ENCODE assay signal across 8 mouse cellular contexts in the genomic region with DNA sequence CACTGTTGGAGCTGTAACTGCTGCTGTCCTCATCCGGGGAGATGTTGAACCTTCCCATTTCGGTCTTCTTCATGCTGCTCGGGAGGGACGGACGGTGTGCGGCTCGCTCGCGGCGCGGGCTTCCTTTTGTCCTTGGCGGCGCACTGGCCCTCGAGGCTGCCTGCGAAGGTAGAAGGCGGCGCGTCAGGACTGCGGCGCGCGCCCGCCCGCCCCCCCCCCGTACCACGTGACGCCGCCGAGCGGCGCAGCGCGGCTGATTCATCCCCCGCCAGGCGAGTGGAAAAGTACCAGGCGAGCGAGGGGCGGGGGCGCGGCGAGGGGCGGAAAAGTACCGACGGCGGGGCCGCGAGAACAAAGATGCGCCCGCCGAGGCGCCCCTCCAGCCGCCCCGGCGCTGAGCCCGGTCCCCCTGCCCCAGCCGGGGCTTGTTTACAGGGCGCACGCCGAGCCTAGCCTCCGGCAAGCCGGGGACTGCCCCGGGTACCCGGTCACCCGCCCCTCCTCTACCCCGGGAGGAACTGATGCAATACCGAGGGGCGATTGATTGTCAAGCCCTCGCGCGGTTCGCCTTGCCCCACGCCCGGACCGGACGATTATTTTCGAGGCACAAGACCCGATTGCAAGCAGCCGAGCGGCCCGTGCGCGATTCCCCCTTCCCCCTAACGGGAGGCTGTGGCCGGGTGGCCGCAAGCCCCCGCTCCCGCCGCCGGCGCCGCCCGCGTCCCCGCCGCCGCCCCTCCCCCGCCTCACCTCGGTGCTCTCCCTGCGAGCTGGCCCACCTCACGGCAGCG. TPM values are rescaled to one million over a fixed set of nuclear protein-coding genes. Genes with fewer than 3 reads are reported as not detected.
DNase-seq lines count a peak whose midpoint lies in the region; ATAC-seq and TF ChIP-seq lines count a peak whose summit lies in the region.

No protein-coding gene starts in this region.

- peaks cover 41% of the 10 kb centered on the region for H3K79me2 ChIP-seq in CH12.LX (replicated peaks; ENCODE audit: control insufficient read depth, extremely low read depth, insufficient read depth, poor library complexity, severe bottlenecking)

- peak; percentile 31; the same call in 1 of the 2 replicates for TF ChIP-seq EP300 in CH12.LX (IDR thresholded peaks at IDR 0.05; ENCODE audit: low read length)
- no peak for TF ChIP-seq EP300 in liver, embryonic 14.5 days (IDR thresholded peaks at IDR 0.05; ENCODE audit: low read depth)

- peak; percentile 76 for DNase-seq in CH12.LX (ENCODE audit: extremely low read depth)
- DNase-seq in c-Kit-positive CD71-positive TER-119-negative erythroid progenitor cells, embryonic 14.5 days (ENCODE audit: low read depth) = peak; percentile 53
- peak; percentile 95 for DNase-seq in forebrain, embryonic 11.5 days (ENCODE audit: low spot score)
- peak; percentile 91 for DNase-seq in kidney, postnatal 14 days
- DNase-seq in liver, embryonic 14.5 days (ENCODE audit: low read depth in 3 of 3, low spot score in 3 of 3) = peak; percentile 62 to 67 (median 66)
- DNase-seq in neural tube, embryonic 10.5 days (ENCODE audit: extremely low spot score, low spot score) = peak; percentile 93

- peaks cover 2 to 33% of the 10 kb centered on the region in 2 experiments; a peak in 3 of 4 replicates for H3K4me1 ChIP-seq in CH12.LX (ENCODE audit: control insufficient read depth in 1 of 2, insufficient read depth in 2 of 2)
- peaks cover 8% of the 10 kb centered on the region; the same call in 1 of the 2 replicates for H3K4me1 ChIP-seq in forebrain, embryonic 11.5 days (replicated peaks; ENCODE audit: control insufficient read depth, insufficient read depth, low read length)
- H3K4me1 ChIP-seq in heart, embryonic 15.5 days (replicated peaks) = peaks cover 38% of the 10 kb centered on the region
- H3K4me1 ChIP-seq in liver, embryonic 14.5 days (replicated peaks; ENCODE audit: control insufficient read depth in 2 of 2, insufficient read depth in 2 of 2, low read length in 1 of 2) = peaks cover 10 to 19% of the 10 kb centered on the region in 2 experiments
- H3K4me1 ChIP-seq in stomach, embryonic 14.5 days (ENCODE audit: control insufficient read depth, insufficient read depth, low read length) = peaks cover 26% of the 10 kb centered on the region

- peaks cover 9% of the 10 kb centered on the region for H3K27me3 ChIP-seq in CH12.LX (replicated peaks)
- H3K27me3 ChIP-seq in forebrain, embryonic 11.5 days (ENCODE audit: control insufficient read depth, insufficient read depth, low read length) = no peaks in the 10 kb centered on the region
- no peaks in the 10 kb centered on the region for H3K27me3 ChIP-seq in heart, embryonic 15.5 days
- no peaks in the 10 kb centered on the region; the same call in 1 of the 2 replicates for H3K27me3 ChIP-seq in liver, embryonic 14.5 days (ENCODE audit: control insufficient read depth, insufficient read depth, low read length)
- no peaks in the 10 kb centered on the region for H3K27me3 ChIP-seq in stomach, embryonic 14.5 days (ENCODE audit: control insufficient read depth, insufficient read depth, low read length)

- peak overlapping the region; percentile 82 to 89 (median 87) for H3K4me3 ChIP-seq in CH12.LX (replicated peaks in 1 of 3; ENCODE audit: low read depth in 2 of 3, low read length in 2 of 3, poor library complexity in 1 of 3)
- H3K4me3 ChIP-seq in forebrain, embryonic 11.5 days (ENCODE audit: low read depth, low read length) = peak overlapping the region; percentile 93
- peak overlapping the region; percentile 98 for H3K4me3 ChIP-seq in heart, embryonic 15.5 days
- peak overlapping the region; percentile 80 to 97 for H3K4me3 ChIP-seq in liver, embryonic 14.5 days (ENCODE audit: insufficient read depth in 1 of 2, low read depth in 2 of 2, low read length in 2 of 2)
- peak overlapping the region; percentile 76 for H3K4me3 ChIP-seq in stomach, embryonic 14.5 days (ENCODE audit: low read depth, low read length)

- under 1% methylated on average over 82 of the region's 101 CpGs for WGBS in forebrain, embryonic 11.5 days
- WGBS in heart, embryonic 15.5 days = under 1% methylated on average over 91 of the region's 101 CpGs
- WGBS in liver, embryonic 14.5 days (ENCODE audit: insufficient replicate concordance) = under 1% methylated on average over 92 of the region's 101 CpGs
- WGBS in stomach, embryonic 14.5 days = under 1% methylated on average over 79 of the region's 101 CpGs

- peak overlapping the region; percentile 100 for H3K9ac ChIP-seq in CH12.LX (ENCODE audit: insufficient read depth, low read depth)
- H3K9ac ChIP-seq in forebrain, embryonic 11.5 days (ENCODE audit: low read length) = peak overlapping the region; percentile 100
- peak overlapping the region; percentile 100 for H3K9ac ChIP-seq in heart, embryonic 15.5 days
- peak overlapping the region; percentile 99 for H3K9ac ChIP-seq in liver, embryonic 14.5 days (replicated peaks)
- H3K9ac ChIP-seq in stomach, embryonic 14.5 days (replicated peaks; ENCODE audit: low read depth, low read length) = peak overlapping the region; percentile 97

- dilution Hi-C loops in CH12.LX (cut with MboI; ENCODE audit: extremely low pct_ligation_motif_present, extremely low pct_unique_long_range_greater_than_20kb, low sequenced_read_pairs) = no loop called here

- TF ChIP-seq POLR2A in CH12.LX (IDR thresholded peaks at IDR 0.05; ENCODE audit: low read depth, low read length) = peak; percentile 46

- peak overlapping the region; percentile 77 for H3K27ac ChIP-seq in CH12.LX (ENCODE audit: insufficient read depth, low read depth)
- H3K27ac ChIP-seq in forebrain, embryonic 11.5 days (ENCODE audit: low read depth, low read length) = peak overlapping the region; percentile 98
- peak overlapping the region; percentile 100 for H3K27ac ChIP-seq in heart, embryonic 15.5 days
- H3K27ac ChIP-seq in liver, embryonic 14.5 days = peak overlapping the region; percentile 92
- peak overlapping the region; percentile 96 for H3K27ac ChIP-seq in stomach, embryonic 14.5 days (ENCODE audit: low read length)

- H3K36me3 ChIP-seq in CH12.LX (replicated peaks in 1 of 2; ENCODE audit: control insufficient read depth in 1 of 2, insufficient read depth in 1 of 2, low read length in 1 of 2) = peaks cover 36 to 48% of the 10 kb centered on the region in 2 experiments
- H3K36me3 ChIP-seq in forebrain, embryonic 11.5 days (ENCODE audit: control insufficient read depth, insufficient read depth, low read length) = peaks cover 16% of the 10 kb centered on the region; the same call in 1 of the 2 replicates
- H3K36me3 ChIP-seq in heart, embryonic 15.5 days = peaks cover 22% of the 10 kb centered on the region
- peaks cover 45% of the 10 kb centered on the region for H3K36me3 ChIP-seq in liver, embryonic 14.5 days (replicated peaks; ENCODE audit: control insufficient read depth, insufficient read depth, low read depth)
- H3K36me3 ChIP-seq in stomach, embryonic 14.5 days (ENCODE audit: control insufficient read depth, insufficient read depth, low read length) = peaks cover 34% of the 10 kb centered on the region

- H3K4me2 ChIP-seq in CH12.LX (ENCODE audit: insufficient read depth, low read depth, poor library complexity, severe bottlenecking) = peak overlapping the region; percentile 90; the same call in 1 of the 2 replicates
- peak overlapping the region; percentile 85 for H3K4me2 ChIP-seq in forebrain, embryonic 11.5 days (ENCODE audit: low read depth, low read length, severe bottlenecking)
- peak overlapping the region; percentile 70 for H3K4me2 ChIP-seq in heart, embryonic 15.5 days
- peak overlapping the region; percentile 98 for H3K4me2 ChIP-seq in liver, embryonic 14.5 days (ENCODE audit: low read depth)
- peak overlapping the region; percentile 90 for H3K4me2 ChIP-seq in stomach, embryonic 14.5 days (replicated peaks; ENCODE audit: low read depth, low read length)

- in situ Hi-C loops in CH12.LX (cut with MboI; ENCODE audit: low pct_ligation_motif_present, low pct_unique_long_range_greater_than_20kb, low sequenced_read_pairs) = loop anchor here (25.0 kb wide), 1 partner anchor 238 kb away; no protein-coding TSS in a partner anchor

- H3K9me3 ChIP-seq in CH12.LX (replicated peaks; ENCODE audit: low read length) = no peaks in the 10 kb centered on the region
- no peaks in the 10 kb centered on the region for H3K9me3 ChIP-seq in forebrain, embryonic 11.5 days (ENCODE audit: control insufficient read depth, low read length)
- no peaks in the 10 kb centered on the region for H3K9me3 ChIP-seq in heart, embryonic 15.5 days (replicated peaks)
- no peaks in the 10 kb centered on the region for H3K9me3 ChIP-seq in liver, embryonic 14.5 days (ENCODE audit: control insufficient read depth, low read length)
- no peaks in the 10 kb centered on the region for H3K9me3 ChIP-seq in stomach, embryonic 14.5 days (ENCODE audit: control insufficient read depth, low read depth, low read length)

- 0 out of 4 replicates have a peak, but pooled peaks of 1 of the 2 experiments have one; percentile 1 for TF ChIP-seq CTCF in CH12.LX (conservative IDR thresholded peaks at IDR 0.05 in 1 of 2, IDR thresholded peaks at IDR 0.05 in 1 of 2; ENCODE audit: low read depth in 2 of 2, low read length in 2 of 2)
- TF ChIP-seq CTCF in liver, embryonic 14.5 days (IDR thresholded peaks at IDR 0.05; ENCODE audit: low read depth) = no peak; the same call in 1 of the 2 replicates

- peak; percentile 88 for ATAC-seq in forebrain, embryonic 11.5 days (replicated peaks; ENCODE audit: low FRiP score)
- ATAC-seq in heart, embryonic 15.5 days (replicated peaks; ENCODE audit: insufficient number of reproducible peaks, insufficient read depth, low FRiP score, low read depth) = peak; percentile 70
- ATAC-seq in liver, embryonic 14.5 days (ENCODE audit: insufficient read depth) = peak; percentile 83
- ATAC-seq in stomach, embryonic 14.5 days (ENCODE audit: insufficient number of reproducible peaks, insufficient read depth, low FRiP score, low read depth) = peak; percentile 80

- no peak for TF ChIP-seq RAD21 in CH12.LX (IDR thresholded peaks at IDR 0.05; ENCODE audit: low read depth, low read length)

RNA-seq across cellular contexts. Expression of gene Slc38a2, which starts 0.7 kb away (rescaled TPM):
- 35.5 and 41.4 TPM in 2 replicates for total RNA-seq in CH12.LX (2012; rRNA removed)
- 53.6 and 59.3 TPM in 2 replicates for total RNA-seq in CH12.LX (2014; rRNA removed)
- polyA plus RNA-seq in CH12.LX (2012; ENCODE audit: insufficient read length, low read depth) = 57.5 and 70.5 TPM in 2 replicates
- polyA plus RNA-seq in forebrain, embryonic 11.5 days (2014; fragmentation: Nextera tagmentation; extraction: Ambion mirVana) = 192 and 220 TPM in 2 replicates
- 158 and 170 TPM in 2 replicates for polyA plus RNA-seq in heart, embryonic 15.5 days (2015; fragmentation: Nextera tagmentation; extraction: Ambion mirVana)
- polyA plus RNA-seq in liver, embryonic 14.5 days (2012; rRNA removed) = 16.9 and 19.9 TPM in 2 replicates
- polyA plus RNA-seq in liver, embryonic 14.5 days (2014; fragmentation: Nextera tagmentation; extraction: Ambion mirVana) = 28.8 and 32.8 TPM in 2 replicates
- polyA plus RNA-seq in stomach, embryonic 14.5 days (2014; fragmentation: Nextera tagmentation; extraction: Ambion mirVana) = 149 and 154 TPM in 2 replicates

RNA-seq across cellular contexts. Expression of gene Slc38a1, which starts 56.1 kb away (rescaled TPM):
- 39.1 and 39.4 TPM in 2 replicates for total RNA-seq in CH12.LX (2012; rRNA removed)
- 18.8 and 22.5 TPM in 2 replicates for total RNA-seq in CH12.LX (2014; rRNA removed)
- 70.3 and 79.0 TPM in 2 replicates for polyA plus RNA-seq in CH12.LX (2012; ENCODE audit: insufficient read length, low read depth)
- polyA plus RNA-seq in forebrain, embryonic 11.5 days (2014; fragmentation: Nextera tagmentation; extraction: Ambion mirVana) = 134 and 139 TPM in 2 replicates
- 66.1 and 67.8 TPM in 2 replicates for polyA plus RNA-seq in heart, embryonic 15.5 days (2015; fragmentation: Nextera tagmentation; extraction: Ambion mirVana)
- polyA plus RNA-seq in liver, embryonic 14.5 days (2012; rRNA removed) = 5.7 and 9.3 TPM in 2 replicates
- 15.1 and 15.5 TPM in 2 replicates for polyA plus RNA-seq in liver, embryonic 14.5 days (2014; fragmentation: Nextera tagmentation; extraction: Ambion mirVana)
- polyA plus RNA-seq in stomach, embryonic 14.5 days (2014; fragmentation: Nextera tagmentation; extraction: Ambion mirVana) = 77.5 and 82.8 TPM in 2 replicates

Comparison
In these comparisons a context has a peak if more than half of its experiments do, and no peak if none do; other contexts are left out.
1. Peak in every context shown above with its lines: DNase-seq, ATAC-seq, H3K4me3 ChIP-seq and H3K27ac ChIP-seq.